Mouse (Mus musculus): ENCODE results near the gene Tns1. TPM values are rescaled to one million over a fixed set of nuclear protein-coding genes. Genes with fewer than 3 reads are reported as not detected.

Tns1 gene
- total and polyA plus RNA-seq, 2 experiments: 17.9 to 47.9 TPM

DNA sequence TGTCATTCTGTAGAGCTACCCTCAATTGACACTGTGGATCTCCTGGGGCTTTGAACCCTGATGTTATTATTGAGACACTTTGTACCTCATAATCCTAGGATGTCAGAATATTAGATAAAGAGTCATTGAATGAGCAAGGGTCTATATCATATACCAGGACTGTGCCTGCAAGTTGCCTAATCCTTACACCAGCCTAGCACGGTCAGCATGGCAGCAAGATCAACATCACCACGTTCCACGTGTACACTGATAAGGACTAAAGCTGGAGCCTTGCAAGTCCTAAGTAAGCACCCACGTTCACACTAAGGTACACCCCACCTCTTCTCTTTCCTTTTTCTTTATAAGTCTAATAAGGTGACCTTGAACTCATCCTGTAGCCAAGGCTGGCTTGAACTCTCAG lies 65.5 kb downstream of the Tns1 start:
- Histone ChIP-seq H3K36me3 (ENCODE audit: control insufficient read depth, insufficient read depth, low read length) (peaks cover 3% of the 10 kb centered on the region; the same call in 1 of the 2 replicates), H3K27ac (replicated peaks; ENCODE audit: insufficient read depth, low read depth, low read length) (peak overlapping the region; percentile 98), H3K4me3 (ENCODE audit: insufficient read depth, low read depth, low read length) (no peak overlapping the region), H3K4me1 (ENCODE audit: control insufficient read depth, insufficient read depth, low read length) (peaks cover 39% of the 10 kb centered on the region), H3K79me2 (ENCODE audit: control insufficient read depth, insufficient read depth, low read length) (peaks cover 47% of the 10 kb centered on the region), H3K27me3 (ENCODE audit: control insufficient read depth, insufficient read depth, low read length) (no peaks in the 10 kb centered on the region), H3K9ac (ENCODE audit: low read depth, low read length) (peak overlapping the region; percentile 48)
- TF ChIP-seq CTCF (IDR thresholded peaks at IDR 0.05; ENCODE audit: low read depth, low read length): no peak
- TF ChIP-seq POLR2A (IDR thresholded peaks at IDR 0.05; ENCODE audit: extremely low read depth, insufficient read depth, low read length): no peak
- 14% methylated on average over 4 of the region's 4 CpGs for WGBS
- peak; percentile 84 for DNase-seq (ENCODE audit: extremely low read depth, low read depth, low spot score)

DNA sequence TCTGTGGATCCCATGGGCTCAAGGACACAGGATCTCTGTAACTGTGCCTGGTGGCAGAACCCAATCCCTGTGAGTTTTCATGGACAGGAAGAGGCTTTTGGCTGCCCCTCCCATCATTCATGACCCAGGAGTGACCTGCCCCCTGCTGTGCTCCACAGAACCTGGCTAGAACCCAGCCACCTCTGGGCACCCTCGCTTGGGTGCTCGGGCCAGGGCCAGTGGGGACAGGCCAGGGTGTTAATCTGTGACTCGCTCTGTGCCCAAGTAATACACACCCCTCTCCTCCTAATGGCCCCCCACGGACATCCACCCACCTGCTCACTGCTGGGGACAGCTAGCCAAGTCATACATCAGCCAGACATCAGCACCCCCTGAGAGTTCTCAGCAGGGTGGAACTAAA lies 65.9 kb downstream of the Tns1 start:
- no peak overlapping the region for H3K4me3 ChIP-seq (ENCODE audit: insufficient read depth, low read depth, low read length)
- H3K79me2 ChIP-seq (ENCODE audit: control insufficient read depth, insufficient read depth, low read length): peaks cover 50% of the 10 kb centered on the region
- peaks cover 43% of the 10 kb centered on the region for H3K4me1 ChIP-seq (ENCODE audit: control insufficient read depth, insufficient read depth, low read length)
- H3K27ac ChIP-seq (replicated peaks; ENCODE audit: insufficient read depth, low read depth, low read length): peak overlapping the region; percentile 98
- peak overlapping the region; percentile 48 for H3K9ac ChIP-seq (ENCODE audit: low read depth, low read length)
- H3K27me3 ChIP-seq (ENCODE audit: control insufficient read depth, insufficient read depth, low read length): no peaks in the 10 kb centered on the region
- 13% methylated on average over 4 of the region's 4 CpGs for WGBS
- DNase-seq (ENCODE audit: extremely low read depth, low read depth, low spot score): peak; percentile 89
- TF ChIP-seq CTCF (IDR thresholded peaks at IDR 0.05; ENCODE audit: low read depth, low read length): no peak
- no peak for TF ChIP-seq POLR2A (IDR thresholded peaks at IDR 0.05; ENCODE audit: extremely low read depth, insufficient read depth, low read length)
- H3K36me3 ChIP-seq (ENCODE audit: control insufficient read depth, insufficient read depth, low read length): peaks cover 3% of the 10 kb centered on the region; the same call in 1 of the 2 replicates

DNA sequence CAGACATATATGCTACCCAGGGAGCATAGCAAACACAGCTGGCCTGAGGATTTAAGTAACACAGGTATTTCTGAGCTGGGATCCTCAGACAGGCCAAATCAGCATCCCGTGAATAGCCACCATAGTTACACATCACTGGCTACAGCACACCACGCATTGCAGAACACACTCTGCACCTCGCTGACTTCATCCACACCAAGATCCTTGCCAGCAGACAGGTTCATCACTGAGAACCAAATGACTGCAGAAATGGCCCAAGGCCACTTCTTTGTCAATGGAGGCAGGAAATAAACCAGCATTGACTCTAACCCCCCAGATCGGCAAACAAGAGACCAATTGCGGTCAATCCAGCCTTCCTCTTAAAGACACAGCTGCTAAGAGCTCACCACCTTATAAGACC lies 66.7 kb downstream of the Tns1 start:
- Histone ChIP-seq H3K4me3 (ENCODE audit: insufficient read depth, low read depth, low read length) (no peak overlapping the region), H3K36me3 (ENCODE audit: control insufficient read depth, insufficient read depth, low read length) (peaks cover 3% of the 10 kb centered on the region; the same call in 1 of the 2 replicates), H3K27ac (replicated peaks; ENCODE audit: insufficient read depth, low read depth, low read length) (peak overlapping the region; percentile 70), H3K79me2 (ENCODE audit: control insufficient read depth, insufficient read depth, low read length) (peaks cover 57% of the 10 kb centered on the region), H3K9ac (ENCODE audit: low read depth, low read length) (no peak overlapping the region), H3K27me3 (ENCODE audit: control insufficient read depth, insufficient read depth, low read length) (no peaks in the 10 kb centered on the region), H3K4me1 (ENCODE audit: control insufficient read depth, insufficient read depth, low read length) (peaks cover 43% of the 10 kb centered on the region)
- 23% methylated on average over 5 of the region's 5 CpGs for WGBS
- no peak for TF ChIP-seq CTCF (IDR thresholded peaks at IDR 0.05; ENCODE audit: low read depth, low read length)
- TF ChIP-seq POLR2A (IDR thresholded peaks at IDR 0.05; ENCODE audit: extremely low read depth, insufficient read depth, low read length): no peak
- peak; percentile 69 for DNase-seq (ENCODE audit: extremely low read depth, low read depth, low spot score)

DNA sequence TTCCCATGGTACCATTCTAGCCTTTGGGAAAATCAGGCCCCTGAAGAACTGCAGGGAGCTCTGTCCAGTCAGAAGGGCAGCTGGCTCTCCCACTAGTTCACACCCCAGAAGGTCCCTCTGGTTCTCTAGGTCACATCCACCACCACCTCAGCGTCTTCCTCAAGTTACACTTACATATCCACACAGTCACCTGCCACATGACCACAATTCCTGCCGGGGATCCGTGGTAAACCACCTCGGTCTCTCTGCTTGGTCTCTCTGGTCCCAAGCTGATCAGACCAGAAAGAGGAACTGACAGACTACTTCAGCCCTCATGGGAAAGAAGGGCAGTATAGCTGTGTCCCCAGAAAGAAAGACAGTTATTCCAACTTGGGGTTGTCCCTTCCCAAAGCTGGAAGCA lies 68.7 kb downstream of the Tns1 start:
- Histone ChIP-seq H3K27me3 (ENCODE audit: control insufficient read depth, insufficient read depth, low read length) (no peaks in the 10 kb centered on the region), H3K79me2 (ENCODE audit: control insufficient read depth, insufficient read depth, low read length) (peaks cover 64% of the 10 kb centered on the region), H3K4me3 (ENCODE audit: insufficient read depth, low read depth, low read length) (no peak overlapping the region), H3K27ac (replicated peaks; ENCODE audit: insufficient read depth, low read depth, low read length) (no peak overlapping the region), H3K4me1 (ENCODE audit: control insufficient read depth, insufficient read depth, low read length) (peaks cover 36% of the 10 kb centered on the region), H3K9ac (ENCODE audit: low read depth, low read length) (no peak overlapping the region), H3K36me3 (ENCODE audit: control insufficient read depth, insufficient read depth, low read length) (peaks cover 3% of the 10 kb centered on the region; the same call in 1 of the 2 replicates)
- DNase-seq (ENCODE audit: extremely low read depth, low read depth, low spot score): no peak
- WGBS: 82% methylated on average over 4 of the region's 4 CpGs
- no peak for TF ChIP-seq CTCF (IDR thresholded peaks at IDR 0.05; ENCODE audit: low read depth, low read length)
- TF ChIP-seq POLR2A (IDR thresholded peaks at IDR 0.05; ENCODE audit: extremely low read depth, insufficient read depth, low read length): no peak

DNA sequence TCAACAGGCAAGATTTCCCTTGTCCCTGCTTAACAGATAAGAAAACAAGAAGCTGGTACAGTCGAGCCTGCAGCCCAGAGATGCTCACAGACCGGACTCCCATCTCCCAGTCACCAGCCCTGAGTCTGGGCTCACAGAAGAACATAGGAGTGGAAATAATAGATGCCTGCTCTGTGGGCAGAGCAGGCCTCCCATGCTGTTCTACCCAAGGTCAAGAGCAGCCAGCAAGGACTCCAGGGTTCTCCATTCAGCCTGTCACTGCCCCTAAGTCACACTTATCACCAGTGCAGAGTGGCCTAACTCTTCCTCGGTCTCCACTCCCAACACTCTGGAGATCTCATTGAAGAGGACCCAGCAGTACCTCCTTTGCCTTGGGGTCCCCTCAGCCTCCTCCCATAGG lies 69.8 kb downstream of the Tns1 start:
- Histone ChIP-seq H3K27me3 (ENCODE audit: control insufficient read depth, insufficient read depth, low read length) (no peaks in the 10 kb centered on the region), H3K27ac (replicated peaks; ENCODE audit: insufficient read depth, low read depth, low read length) (0 out of 2 replicates have a peak overlapping the region, but pooled peaks have one; percentile 6), H3K4me1 (ENCODE audit: control insufficient read depth, insufficient read depth, low read length) (peaks cover 28% of the 10 kb centered on the region), H3K79me2 (ENCODE audit: control insufficient read depth, insufficient read depth, low read length) (peaks cover 67% of the 10 kb centered on the region), H3K4me3 (ENCODE audit: insufficient read depth, low read depth, low read length) (no peak overlapping the region), H3K36me3 (ENCODE audit: control insufficient read depth, insufficient read depth, low read length) (peaks cover 3% of the 10 kb centered on the region; the same call in 1 of the 2 replicates), H3K9ac (ENCODE audit: low read depth, low read length) (no peak overlapping the region)
- DNase-seq (ENCODE audit: extremely low read depth, low read depth, low spot score): no peak
- 85% methylated on average over 3 of the region's 3 CpGs for WGBS
- TF ChIP-seq CTCF (IDR thresholded peaks at IDR 0.05; ENCODE audit: low read depth, low read length): no peak

DNA sequence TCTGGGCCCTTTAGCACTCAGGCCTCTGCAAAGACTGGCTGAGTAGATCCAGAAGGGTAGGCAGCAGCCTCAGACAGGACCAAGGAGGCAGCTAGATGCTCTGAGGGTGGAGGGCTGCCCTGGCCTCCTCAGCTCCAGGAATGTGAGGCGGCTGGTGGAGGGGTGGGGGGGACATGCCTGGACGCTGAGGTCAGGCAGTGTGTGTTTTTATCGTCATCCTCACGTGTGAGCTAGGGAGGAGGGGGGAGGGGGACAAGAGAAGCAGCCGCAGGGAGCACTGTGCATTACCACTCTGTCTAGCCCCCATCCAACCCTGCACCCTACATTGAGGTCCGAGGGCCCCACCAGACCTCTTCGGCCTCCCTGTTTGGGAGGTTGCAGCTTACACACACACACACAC lies 70.2 kb downstream of the Tns1 start:
- H3K27me3 ChIP-seq (ENCODE audit: control insufficient read depth, insufficient read depth, low read length): no peaks in the 10 kb centered on the region
- H3K36me3 ChIP-seq (ENCODE audit: control insufficient read depth, insufficient read depth, low read length): peaks cover 3% of the 10 kb centered on the region; the same call in 1 of the 2 replicates
- peaks cover 64% of the 10 kb centered on the region for H3K79me2 ChIP-seq (ENCODE audit: control insufficient read depth, insufficient read depth, low read length)
- no peak for DNase-seq (ENCODE audit: extremely low read depth, low read depth, low spot score)
- no peak overlapping the region for H3K9ac ChIP-seq (ENCODE audit: low read depth, low read length)
- no peak for TF ChIP-seq POLR2A (IDR thresholded peaks at IDR 0.05; ENCODE audit: extremely low read depth, insufficient read depth, low read length)
- TF ChIP-seq CTCF (IDR thresholded peaks at IDR 0.05; ENCODE audit: low read depth, low read length): no peak
- no peak overlapping the region for H3K4me3 ChIP-seq (ENCODE audit: insufficient read depth, low read depth, low read length)
- H3K4me1 ChIP-seq (ENCODE audit: control insufficient read depth, insufficient read depth, low read length): peaks cover 23% of the 10 kb centered on the region
- no peak overlapping the region for H3K27ac ChIP-seq (replicated peaks; ENCODE audit: insufficient read depth, low read depth, low read length)
- 84% methylated on average over 5 of the region's 7 CpGs for WGBS

All from liver, adult 2 months (tissue).